Mouse (Mus musculus) frontal cortex, postnatal 36 days (tissue): ENCODE results near the gene Sars2.

Experiments
- DNase-seq, 2 experiments: peaks; one replicate each; pipeline ENCODE4 v3.0.0; 2022; ENCODE audit warnings: low spot score in 2 of 2

The Sars2 gene

GRCm38 (mm10) chr7:28726600-28726999, 15.2 kb upstream of the Sars2 start:
- peak; percentile 83 to 84 for DNase-seq

- DNase-seq = peak; percentile 30 to 55
Measured at GRCm38 (mm10) chr7:28727649-28728340, 14.0 kb upstream of the Sars2 start.

- DNase-seq = peak; percentile 31 to 34
Measured at GRCm38 (mm10) chr7:28732341-28733142, 9.2 kb upstream of the Sars2 start.

- no peak for DNase-seq
Measured at GRCm38 (mm10) chr7:28733211-28733610, 8.6 kb upstream of the Sars2 start.

GRCm38 (mm10) chr7:28735701-28736100, 6.1 kb upstream of the Sars2 start:
- DNase-seq = no peak

GRCm38 (mm10) chr7:28739829-28740228, 2.0 kb upstream of the Sars2 start:
- DNase-seq = no peak

GRCm38 (mm10) chr7:28740949-28741348, 843 bp upstream of the Sars2 start:
- no peak for DNase-seq

- DNase-seq = no peak
Measured at GRCm38 (mm10) chr7:28741368-28741708, 454 bp upstream of the Sars2 start.

- no peak for DNase-seq
Measured at GRCm38 (mm10) chr7:28749935-28750334, 8.1 kb downstream of the Sars2 start.

- no peak for DNase-seq
Measured at GRCm38 (mm10) chr7:28756079-28756478, 14.3 kb downstream of the Sars2 start, which contains the start of gene Ccer2. TSS of gene Ccer2 (plus strand) at chr7:28756174.

- no peak for DNase-seq
Measured at GRCm38 (mm10) chr7:28758623-28759022, 16.8 kb downstream of the Sars2 start.

GRCm38 (mm10) chr7:28761907-28762306, 20.1 kb downstream of the Sars2 start:
- no peak for DNase-seq

- no peak for DNase-seq
Measured at GRCm38 (mm10) chr7:28765211-28765610, 23.4 kb downstream of the Sars2 start.

- DNase-seq = peak; percentile 97 to 99
Measured at GRCm38 (mm10) chr7:28766173-28766879, 24.5 kb downstream of the Sars2 start, which contains the start of gene Sirt2. TSS of gene Sirt2 (plus strand) at chr7:28766735.

- DNase-seq = no peak
Measured at GRCm38 (mm10) chr7:28766910-28767309, 25.1 kb downstream of the Sars2 start.

GRCm38 (mm10) chr7:28767462-28767965, 25.7 kb downstream of the Sars2 start, which contains the start of gene Nfkbib:
TSS of gene Nfkbib (minus strand) at chr7:28767512.
- no peak for DNase-seq

GRCm38 (mm10) chr7:28769414-28769958, 27.7 kb downstream of the Sars2 start:
- DNase-seq = no peak

- no peak for DNase-seq
Measured at GRCm38 (mm10) chr7:28770309-28770708, 28.5 kb downstream of the Sars2 start.

GRCm38 (mm10) chr7:28771867-28772266, 30.1 kb downstream of the Sars2 start:
- DNase-seq = no peak

GRCm38 (mm10) chr7:28773163-28773562, 31.4 kb downstream of the Sars2 start:
- no peak for DNase-seq

- no peak for DNase-seq
Measured at GRCm38 (mm10) chr7:28774164-28774563, 32.4 kb downstream of the Sars2 start.

- no peak for DNase-seq
Measured at GRCm38 (mm10) chr7:28775129-28775528, 33.3 kb downstream of the Sars2 start.
